Mouse (Mus musculus) hindbrain, postnatal 0 days (tissue): ENCODE results near the gene Adap1. TPM values are rescaled to one million over a fixed set of nuclear protein-coding genes. Genes with fewer than 3 reads are reported as not detected.

Source experiments
- ATAC-seq: fragments of 200-750 bp; cut with Nextera tagmentation; 2 replicates; pipeline ENCODE4 v1.8.0; 2017; ENCODE audit warnings: mild to moderate bottlenecking, moderate TSS enrichment, moderate library complexity
- DNase-seq: peaks from one replicate; pipeline ENCODE4 v3.0.0-alpha.2; 2015; ENCODE audit warnings: low spot score
- H3K27ac ChIP-seq: fragments of 300-500 bp; sonication (generic); 2 replicates; pipeline ENCODE4 v1.5.1; 2014; ENCODE audit warnings: mild to moderate bottlenecking
- H3K27me3 ChIP-seq: fragments of 300-500 bp; sonication (generic); 2 replicates; pipeline ENCODE4 v1.6.1; 2014; ENCODE audit warnings: low read length, mixed read lengths; ENCODE audit not compliant: insufficient read depth
- H3K36me3 ChIP-seq: fragments of 300-500 bp; sonication (generic); 2 replicates; pipeline ENCODE4 v1.6.1; 2014; ENCODE audit warnings: low read length, mixed read lengths; ENCODE audit not compliant: insufficient read depth
- H3K4me1 ChIP-seq: fragments of 300-500 bp; sonication (generic); 2 replicates; pipeline ENCODE4 v1.6.1; 2014; ENCODE audit warnings: antibody characterized with exemption, low read length, mixed read lengths; ENCODE audit not compliant: insufficient read depth
- H3K4me2 ChIP-seq: fragments of 300-500 bp; sonication (generic); 2 replicates; pipeline ENCODE4 v1.6.1; 2014; ENCODE audit warnings: low read depth, mild to moderate bottlenecking, low read length, moderate library complexity, mixed read lengths
- H3K4me3 ChIP-seq: fragments of 300-500 bp; sonication (generic); 2 replicates; pipeline ENCODE4 v1.5.1; 2014; ENCODE audit warnings: low read length
- H3K9ac ChIP-seq: fragments of 300-500 bp; sonication (generic); replicated peaks from 2 replicates; pipeline ENCODE4 v1.6.1; 2014; ENCODE audit warnings: mild to moderate bottlenecking, low read length, moderate library complexity, mixed read lengths
- H3K9me3 ChIP-seq: fragments of 300-500 bp; sonication (generic); 2 replicates; pipeline ENCODE4 v1.6.1; 2016; ENCODE audit warnings: low read length, mixed read lengths
- CTCF ChIP-seq: IDR thresholded peaks from 2 replicates; pipeline ENCODE4 v1.5.1; 2016; ENCODE audit warnings: antibody characterized with exemption, control low read depth, low read depth
- WGBS: fragments of 180-500 bp; shearing (Covaris S2); extraction: QIAGEN DNeasy Blood & Tissue Kit; methylation state at CpG from one replicate; pipeline ENCODE4 v1.1.7; 2014; 5-methylcytosine and 5-hydroxymethylcytosine counted together
- polyA plus RNA-seq: library from polyadenylated mRNA; unstranded; fragments of >200 nt; fragmentation: Nextera tagmentation; extraction: Ambion mirVana; gene quantifications from 2 replicates; pipeline ENCODE4 v1.2.1, GENCODE M21; 2015
- total RNA-seq: library from RNA; depleted of rRNA; stranded (reverse); fragments of >200 nt; gene quantifications from 2 replicates; pipeline ENCODE4 v1.2.3, GENCODE M21; 2014

Adap1 gene
- total and polyA plus RNA-seq, 2 experiments from 2014 or later: 128 to 242 TPM

- ATAC-seq (no peak), DNase-seq (no peak)
- Histone ChIP-seq H3K27ac (no peak overlapping the region), H3K9ac (no peak overlapping the region), H3K4me2 (no peak overlapping the region), H3K4me3 (no peak overlapping the region), H3K4me1 (no peaks in the 10 kb centered on the region), H3K36me3 (no peaks in the 10 kb centered on the region; the same call in 1 of the 2 replicates), H3K27me3 (no peaks in the 10 kb centered on the region), H3K9me3 (no peaks in the 10 kb centered on the region)
- no peak for TF ChIP-seq CTCF
- WGBS: 86% methylated on average over 12 of the region's 12 CpGs
Measured at GRCm38 (mm10) chr5:139290467-139291259, 34.8 kb downstream of the Adap1 start.

GRCm38 (mm10) chr5:139288591-139288990 lies 36.8 kb downstream of the Adap1 start:
- TF ChIP-seq CTCF: no peak
- no peaks in the 10 kb centered on the region for H3K27me3 ChIP-seq
- DNase-seq (no peak), ATAC-seq (no peak)
- H3K4me3 ChIP-seq: no peak overlapping the region
- H3K4me1 ChIP-seq: no peaks in the 10 kb centered on the region
- no peak overlapping the region for H3K27ac ChIP-seq
- 65% methylated on average over 4 of the region's 4 CpGs for WGBS
- no peak overlapping the region for H3K4me2 ChIP-seq
- no peaks in the 10 kb centered on the region for H3K9me3 ChIP-seq
- no peaks in the 10 kb centered on the region; the same call in 1 of the 2 replicates for H3K36me3 ChIP-seq
- H3K9ac ChIP-seq: no peak overlapping the region

- 83% methylated on average over 4 of the region's 4 CpGs for WGBS
- Histone ChIP-seq H3K4me1 (no peaks in the 10 kb centered on the region), H3K9me3 (no peaks in the 10 kb centered on the region), H3K4me3 (no peak overlapping the region), H3K36me3 (no peaks in the 10 kb centered on the region; the same call in 1 of the 2 replicates), H3K9ac (no peak overlapping the region), H3K27ac (no peak overlapping the region), H3K4me2 (no peak overlapping the region), H3K27me3 (no peaks in the 10 kb centered on the region)
- TF ChIP-seq CTCF: no peak
- ATAC-seq (no peak), DNase-seq (no peak)
Measured at GRCm38 (mm10) chr5:139287787-139288186, 37.6 kb downstream of the Adap1 start.

GRCm38 (mm10) chr5:139287099-139287498 lies 38.3 kb downstream of the Adap1 start:
- no peaks in the 10 kb centered on the region; the same call in 1 of the 2 replicates for H3K36me3 ChIP-seq

GRCm38 (mm10) chr5:139286142-139286941 lies 39.1 kb downstream of the Adap1 start:
- 63% methylated on average over 14 of the region's 14 CpGs for WGBS
- ATAC-seq (no peak), DNase-seq (no peak)
- Histone ChIP-seq H3K9me3 (no peaks in the 10 kb centered on the region), H3K9ac (no peak overlapping the region), H3K4me1 (no peaks in the 10 kb centered on the region), H3K27ac (no peak overlapping the region), H3K4me2 (no peak overlapping the region), H3K4me3 (no peak overlapping the region), H3K27me3 (no peaks in the 10 kb centered on the region), H3K36me3 (no peaks in the 10 kb centered on the region; the same call in 1 of the 2 replicates)
- TF ChIP-seq CTCF: no peak

More at GRCm38 (mm10) chr5:139287099-139287498, 38.3 kb downstream of the Adap1 start:
- H3K4me1 ChIP-seq: no peaks in the 10 kb centered on the region
- no peak for TF ChIP-seq CTCF
- no peaks in the 10 kb centered on the region for H3K27me3 ChIP-seq
- WGBS: 96% methylated on average over 5 of the region's 5 CpGs
- ATAC-seq (no peak), DNase-seq (no peak)
- H3K9ac ChIP-seq: no peak overlapping the region
- no peak overlapping the region for H3K4me3 ChIP-seq
- no peak overlapping the region for H3K27ac ChIP-seq
- H3K4me2 ChIP-seq: no peak overlapping the region
- H3K9me3 ChIP-seq: no peaks in the 10 kb centered on the region

- TF ChIP-seq CTCF: no peak
- Histone ChIP-seq H3K9me3 (no peaks in the 10 kb centered on the region), H3K4me2 (no peak overlapping the region), H3K4me1 (no peaks in the 10 kb centered on the region), H3K36me3 (no peaks in the 10 kb centered on the region; the same call in 1 of the 2 replicates), H3K9ac (no peak overlapping the region), H3K27me3 (no peaks in the 10 kb centered on the region), H3K27ac (no peak overlapping the region), H3K4me3 (no peak overlapping the region)
- no peak for DNase-seq
- ATAC-seq: no peak
- WGBS: 47% methylated on average over 8 of the region's 8 CpGs
Measured at GRCm38 (mm10) chr5:139285383-139286067, 39.9 kb downstream of the Adap1 start.
